Mouse (Mus musculus) adrenal gland, postnatal 36 days (tissue): ENCODE data around the gene Ucma. TPM values are rescaled to one million over a fixed set of nuclear protein-coding genes. Genes with fewer than 3 reads are reported as not detected.
"Not testable (repeated sequence)": the region's sequence is repeated elsewhere in the genome, so short reads cannot be mapped to it uniquely, and the experiment has no call there.

Source experiments
- DNase-seq, 2 experiments: peaks; one replicate each; pipeline ENCODE4 v3.0.0; 2021; ENCODE audit warnings: mixed read lengths in 1 of 2
- long read RNA-seq, 2 experiments: library from polyadenylated mRNA; stranded (forward); transcript quantifications; one replicate each; pipeline ENCODE4 v2.0.0; 2021; ENCODE audit warnings: borderline sequencing depth in 2 of 2
- total RNA-seq, 2 experiments: library from RNA; stranded (reverse); gene quantifications; 2 replicates each; pipeline ENCODE4 v1.2.3; 2021

The Ucma gene
- not detected for total RNA-seq
- long read RNA-seq, experiment 1: 0 reads
- long read RNA-seq, experiment 2: 0 reads

- DNase-seq: no peak
These were observed at the start of gene Ucma for GRCm38 (mm10) chr2:4975807-4976206. Gene Ucma, plus strand, starts transcription at chr2:4976122.

- no peak for DNase-seq
These were observed 48.5 kb upstream of the Ucma start for GRCm38 (mm10) chr2:4927391-4927790.

- no peak for DNase-seq
These were observed 46.7 kb upstream of the Ucma start for GRCm38 (mm10) chr2:4929230-4929629.

GRCm38 (mm10) chr2:4934516-4934915 lies 41.4 kb upstream of the Ucma start:
- DNase-seq: no peak

GRCm38 (mm10) chr2:4937931-4938330 lies 38.0 kb upstream of the Ucma start:
- DNase-seq: no peak

- DNase-seq: no peak
These were observed 35.1 kb upstream of the Ucma start for GRCm38 (mm10) chr2:4940861-4941260.

GRCm38 (mm10) chr2:4949691-4950090 lies 26.2 kb upstream of the Ucma start:
- DNase-seq: not testable (repeated sequence)

GRCm38 (mm10) chr2:4950986-4951385 lies 24.9 kb upstream of the Ucma start:
- no peak for DNase-seq

GRCm38 (mm10) chr2:4954216-4954760 lies 21.6 kb upstream of the Ucma start:
- no peak for DNase-seq

GRCm38 (mm10) chr2:4958039-4958438 lies 17.9 kb upstream of the Ucma start:
- no peak for DNase-seq

GRCm38 (mm10) chr2:4967806-4968205 lies 8.1 kb upstream of the Ucma start:
- DNase-seq: no peak

- DNase-seq: no peak
These were observed 6.8 kb upstream of the Ucma start for GRCm38 (mm10) chr2:4969083-4969482.

GRCm38 (mm10) chr2:4978091-4978490 lies 2.2 kb downstream of the Ucma start:
- no peak for DNase-seq

- DNase-seq: no peak
These were observed 8.1 kb downstream of the Ucma start for GRCm38 (mm10) chr2:4983987-4984386.

- no peak for DNase-seq
These were observed 9.1 kb downstream of the Ucma start for GRCm38 (mm10) chr2:4985000-4985399.

GRCm38 (mm10) chr2:4986798-4987197 lies 10.9 kb downstream of the Ucma start:
- DNase-seq: no peak

GRCm38 (mm10) chr2:4987388-4988180 lies 11.7 kb downstream of the Ucma start:
- no peak for DNase-seq

- DNase-seq: peak in 1 of 2 experiments; percentile 13
These were observed 13.0 kb downstream of the Ucma start for GRCm38 (mm10) chr2:4988826-4989424.

GRCm38 (mm10) chr2:4993584-4993983 lies 17.7 kb downstream of the Ucma start:
- DNase-seq: no peak

GRCm38 (mm10) chr2:4994436-4994835 lies 18.5 kb downstream of the Ucma start:
- DNase-seq: no peak

GRCm38 (mm10) chr2:4995646-4996045 lies 19.7 kb downstream of the Ucma start:
- no peak for DNase-seq

GRCm38 (mm10) chr2:4996421-4996824 lies 20.5 kb downstream of the Ucma start:
- DNase-seq: no peak

- peak in 1 of 2 experiments; percentile 14 for DNase-seq
These were observed 23.0 kb downstream of the Ucma start for GRCm38 (mm10) chr2:4998905-4999304.
